Comparison of ENCODE assay signal across 10 mouse cellular contexts in the genomic region with DNA sequence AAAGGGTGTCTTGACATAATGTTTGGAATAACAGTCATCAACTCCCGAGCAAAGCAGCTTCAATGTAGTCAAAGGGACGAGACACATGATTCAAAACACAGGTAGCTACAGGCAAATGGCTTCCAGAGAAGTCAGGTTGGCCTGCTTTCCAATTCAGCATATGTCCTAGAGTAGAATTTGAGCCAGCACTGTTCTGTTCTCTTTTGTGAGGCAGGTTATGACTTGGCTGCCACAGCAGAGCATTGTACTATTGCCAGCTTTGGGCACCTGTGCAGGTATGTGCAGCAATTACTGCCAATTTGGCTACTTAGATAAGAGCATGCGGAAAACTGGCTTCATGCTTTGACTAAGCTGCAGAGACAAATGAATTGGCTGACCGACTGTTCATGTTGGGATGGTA.
"Had no signal": no experiment of that assay in that cellular context is flagged by ENCODE, and none has a peak within 500 bp of the region (broad histone marks: within the 10 kb centered on the region; RNA-seq: fewer than 3 reads in every experiment).

No protein-coding gene starts in this region.

- H3K4me3 ChIP-seq: limb, embryonic 10.5 days; megakaryocyte, embryonic 14.5 days; midbrain, embryonic 15.5 days; neural tube, embryonic 12.5 days had no signal

- DNase-seq: kidney, postnatal 14 days; lung, embryonic 14.5 days; lung, postnatal 10 days; thymus, adult 18-20 months; thymus, postnatal 14 days had no signal

- H3K4me1 ChIP-seq: limb, embryonic 10.5 days; megakaryocyte, embryonic 14.5 days; midbrain, embryonic 15.5 days; neural tube, embryonic 12.5 days had no signal

- H3K27ac ChIP-seq: limb, embryonic 10.5 days; macrophage; midbrain, embryonic 15.5 days; neural tube, embryonic 12.5 days had no signal

- H3K9me3 ChIP-seq: limb, embryonic 10.5 days; midbrain, embryonic 15.5 days; neural tube, embryonic 12.5 days had no signal

- H3K36me3 ChIP-seq: limb, embryonic 10.5 days; midbrain, embryonic 15.5 days; neural tube, embryonic 12.5 days had no signal

- ATAC-seq: midbrain, embryonic 15.5 days had no signal

- H3K27me3 ChIP-seq: megakaryocyte, embryonic 14.5 days; midbrain, embryonic 15.5 days; neural tube, embryonic 12.5 days had no signal
